Mouse (Mus musculus) forebrain, embryonic 14.5 days (tissue): ENCODE measurements at regions not wholly inside any gene's neighbourhood (a gene's known extent, or its start where the extent isn't known, plus 50 kb on each side); places are given as distances from the start of the nearest gene placed in this dataset.

Experiments
- ATAC-seq: fragments of 200-750 bp; cut with Nextera tagmentation; 2 replicates; pipeline ENCODE4 v1.8.0; 2017; ENCODE audit warnings: mild to moderate bottlenecking, moderate library complexity
- DNase-seq: peaks from one replicate; pipeline ENCODE4 v3.0.0-alpha.2; 2015; ENCODE audit warnings: low spot score
- H3K27ac ChIP-seq: fragments of 300-500 bp; sonication (generic); 2 replicates; pipeline ENCODE4 v1.5.1; 2014; ENCODE audit warnings: low read depth, mild to moderate bottlenecking, control low read depth, low read length, moderate library complexity
- H3K27me3 ChIP-seq: fragments of 300-500 bp; sonication (generic); replicated peaks from 2 replicates; pipeline ENCODE4 v1.6.1; 2014; ENCODE audit warnings: low read length, control low read depth, mixed read lengths; ENCODE audit not compliant: control insufficient read depth, insufficient read depth
- H3K36me3 ChIP-seq: fragments of 300-500 bp; sonication (generic); 2 replicates; pipeline ENCODE4 v1.6.1; 2014; ENCODE audit warnings: low read length, control low read depth; ENCODE audit not compliant: control insufficient read depth, insufficient read depth
- H3K4me1 ChIP-seq: fragments of 300-500 bp; sonication (generic); 2 replicates; pipeline ENCODE4 v1.6.1; 2014; ENCODE audit warnings: antibody characterized with exemption, low read length, control low read depth; ENCODE audit not compliant: control insufficient read depth, insufficient read depth
- H3K4me2 ChIP-seq: fragments of 300-500 bp; sonication (generic); 2 replicates; pipeline ENCODE4 v1.6.1; 2014; ENCODE audit warnings: mild to moderate bottlenecking, control low read depth, low read length
- H3K4me3 ChIP-seq: fragments of 300-500 bp; sonication (generic); 2 replicates; pipeline ENCODE4 v1.5.1; 2014; ENCODE audit warnings: low read depth, low read length, control low read depth
- H3K9ac ChIP-seq: fragments of 300-500 bp; sonication (generic); 2 replicates; pipeline ENCODE4 v1.6.1; 2014; ENCODE audit warnings: mild to moderate bottlenecking, low read length, control low read depth, moderate library complexity
- H3K9me3 ChIP-seq: fragments of 300-500 bp; sonication (generic); replicated peaks from 2 replicates; pipeline ENCODE4 v1.6.1; 2016; ENCODE audit warnings: low read length, control low read depth, mixed read lengths; ENCODE audit not compliant: control insufficient read depth
- WGBS: fragments of 180-500 bp; shearing (Covaris S2); extraction: QIAGEN DNeasy Blood & Tissue Kit; methylation state at CpG from one replicate; pipeline ENCODE4 v1.1.7; 2014; 5-methylcytosine and 5-hydroxymethylcytosine counted together

DNA sequence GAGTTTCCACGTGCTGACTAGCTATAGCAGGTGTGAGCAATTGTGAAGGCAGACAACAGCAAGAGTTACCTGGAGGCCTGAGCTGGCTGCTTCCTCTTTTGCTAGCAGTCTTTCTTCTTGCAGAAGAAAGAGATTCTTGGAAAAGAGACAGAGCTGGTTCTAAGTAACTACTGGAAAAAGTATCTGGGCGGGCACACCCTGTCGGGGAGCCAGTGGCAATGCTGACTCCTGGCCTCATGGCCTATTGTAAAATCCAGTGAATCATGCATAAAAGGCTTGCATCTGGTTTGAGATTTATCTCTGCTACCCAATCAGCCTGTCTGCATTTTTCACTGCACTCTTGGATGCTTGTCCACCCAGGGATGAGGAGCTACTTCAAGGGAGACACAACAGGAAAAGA is 372.2 kb downstream of the Fgf9 start:
- H3K27me3 ChIP-seq = no peaks in the 10 kb centered on the region
- H3K9ac ChIP-seq = no peak overlapping the region
- H3K4me3 ChIP-seq = no peak overlapping the region
- H3K9me3 ChIP-seq = no peaks in the 10 kb centered on the region
- WGBS = 94% methylated on average over 3 of the region's 3 CpGs
- no peak for ATAC-seq
- H3K36me3 ChIP-seq = no peaks in the 10 kb centered on the region
- H3K27ac ChIP-seq = no peak overlapping the region
- no peaks in the 10 kb centered on the region for H3K4me1 ChIP-seq
- DNase-seq = no peak
- no peak overlapping the region for H3K4me2 ChIP-seq

DNA sequence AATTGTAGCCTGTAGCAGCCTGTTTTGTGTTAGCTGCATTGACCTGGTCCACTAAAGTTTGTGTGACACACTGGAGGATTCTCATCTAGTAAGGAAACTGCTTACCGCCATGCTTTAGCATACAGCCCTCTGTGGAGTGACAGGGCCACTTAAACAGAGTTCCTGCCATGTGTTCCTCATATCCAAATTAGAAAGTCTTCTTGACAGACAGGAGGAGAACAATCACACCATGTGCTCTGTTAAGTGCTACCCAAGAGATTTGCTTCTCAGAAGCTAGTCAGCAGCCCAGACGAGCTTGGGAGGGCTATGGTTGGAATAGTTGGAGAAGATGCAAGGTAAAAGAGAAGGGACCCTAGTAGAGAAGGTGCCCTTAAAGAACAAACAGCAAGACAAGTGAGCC is 369.6 kb downstream of the Fgf9 start:
- no peak overlapping the region for H3K27ac ChIP-seq
- no peak overlapping the region for H3K4me2 ChIP-seq
- H3K36me3 ChIP-seq = no peaks in the 10 kb centered on the region
- no peak overlapping the region for H3K9ac ChIP-seq
- H3K9me3 ChIP-seq = no peaks in the 10 kb centered on the region
- ATAC-seq (no peak), DNase-seq (no peak)
- no peaks in the 10 kb centered on the region for H3K27me3 ChIP-seq
- no peak overlapping the region for H3K4me3 ChIP-seq
- no peaks in the 10 kb centered on the region for H3K4me1 ChIP-seq
- 87% methylated on average over 2 of the region's 2 CpGs for WGBS

DNA sequence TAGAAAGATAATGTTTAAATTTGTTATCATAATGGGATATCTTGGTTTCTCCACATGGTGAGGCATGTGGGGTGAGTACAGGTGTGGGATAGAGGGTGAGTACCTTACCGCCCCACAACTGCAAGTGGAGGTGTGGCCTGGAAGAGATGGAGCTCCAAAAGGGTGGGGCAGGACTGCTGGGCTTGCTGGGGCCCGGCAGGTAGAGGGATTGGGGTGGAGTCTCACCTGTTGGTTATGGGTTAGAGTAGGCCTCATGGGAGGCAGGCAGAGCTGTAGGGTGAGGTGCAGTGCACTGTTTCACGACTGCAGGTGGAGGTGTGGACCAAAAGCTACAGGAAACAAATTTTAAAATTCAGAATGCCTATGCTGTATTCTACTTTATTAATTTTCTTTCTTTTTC is 365.7 kb downstream of the Fgf9 start:
- Histone ChIP-seq H3K27ac (no peak overlapping the region), H3K9ac (no peak overlapping the region), H3K4me1 (no peaks in the 10 kb centered on the region), H3K9me3 (no peaks in the 10 kb centered on the region), H3K4me2 (no peak overlapping the region), H3K27me3 (no peaks in the 10 kb centered on the region), H3K4me3 (no peak overlapping the region), H3K36me3 (no peaks in the 10 kb centered on the region)
- no peak for DNase-seq
- 75% methylated on average over 3 of the region's 3 CpGs for WGBS
- no peak for ATAC-seq

DNA sequence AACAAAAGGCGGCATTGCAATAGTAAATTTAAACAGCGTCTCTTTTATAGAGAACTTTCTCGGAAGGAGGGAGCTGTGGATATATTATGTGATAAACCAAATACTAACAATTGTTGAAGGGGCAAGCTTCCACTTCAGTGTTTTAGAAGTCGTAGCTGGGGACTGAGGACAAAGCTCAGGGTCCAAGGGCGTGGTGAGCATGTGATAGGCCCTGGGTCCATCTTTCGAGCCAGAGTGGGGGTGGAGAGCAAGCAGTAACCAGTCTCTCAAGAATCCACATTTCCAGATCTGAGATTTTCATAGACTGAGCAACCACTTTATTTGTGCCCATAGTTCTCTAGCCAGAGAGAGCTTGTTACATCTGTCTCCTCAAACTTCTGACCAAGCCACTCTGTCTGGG is 356.1 kb downstream of the Fgf9 start:
- Histone ChIP-seq H3K4me1 (no peaks in the 10 kb centered on the region), H3K4me2 (no peak overlapping the region), H3K9ac (no peak overlapping the region), H3K9me3 (no peaks in the 10 kb centered on the region), H3K27ac (no peak overlapping the region), H3K4me3 (no peak overlapping the region), H3K27me3 (no peaks in the 10 kb centered on the region), H3K36me3 (no peaks in the 10 kb centered on the region)
- ATAC-seq = no peak
- no peak for DNase-seq
- 83% methylated on average over 6 of the region's 6 CpGs for WGBS

DNA sequence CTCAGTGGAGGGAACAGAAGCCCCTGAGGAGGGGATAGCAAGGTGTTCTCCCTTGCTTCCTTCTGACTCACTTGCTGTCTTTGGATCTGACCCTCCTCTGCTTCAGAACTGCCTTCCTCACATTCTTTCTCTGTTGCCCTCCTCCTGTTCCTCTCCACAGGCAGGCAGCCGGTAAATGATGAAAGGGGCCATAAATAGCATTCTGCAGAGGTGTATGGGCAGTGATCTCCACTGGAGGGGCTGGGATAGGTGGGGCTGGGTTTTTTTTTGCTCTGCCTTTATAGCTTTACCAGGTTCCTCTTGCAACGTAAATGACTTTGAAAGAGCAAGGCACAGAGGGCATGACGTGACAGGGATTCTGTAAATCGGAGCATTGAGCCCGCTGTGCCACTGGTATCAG is 351.6 kb downstream of the Fgf9 start:
- DNase-seq (no peak), ATAC-seq (no peak)
- Histone ChIP-seq H3K9ac (no peak overlapping the region), H3K27me3 (no peaks in the 10 kb centered on the region), H3K36me3 (no peaks in the 10 kb centered on the region), H3K4me1 (no peaks in the 10 kb centered on the region), H3K27ac (no peak overlapping the region), H3K9me3 (no peaks in the 10 kb centered on the region), H3K4me2 (no peak overlapping the region), H3K4me3 (no peak overlapping the region)
- WGBS = 73% methylated on average over 5 of the region's 5 CpGs

DNA sequence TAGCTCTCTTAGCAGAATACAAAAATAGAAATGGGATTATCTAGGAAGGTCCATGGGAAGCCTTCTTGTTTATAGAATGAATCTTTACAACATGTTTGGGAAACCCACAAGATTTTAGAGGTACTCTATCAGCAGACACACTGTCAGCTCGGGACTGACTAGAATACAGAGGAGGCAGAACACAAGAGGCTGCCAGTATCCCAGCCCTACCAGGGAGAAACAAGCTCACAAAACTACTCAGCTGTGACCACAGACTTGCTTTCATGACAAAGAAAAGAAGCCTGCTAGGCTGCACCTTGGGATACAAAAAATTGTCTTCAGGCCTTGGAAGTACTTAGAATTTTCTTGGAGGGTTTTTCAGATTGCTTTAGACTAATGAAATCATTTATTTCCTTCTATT is 347.2 kb downstream of the Fgf9 start:
- Histone ChIP-seq H3K36me3 (no peaks in the 10 kb centered on the region), H3K27me3 (no peaks in the 10 kb centered on the region), H3K4me2 (no peak overlapping the region), H3K9ac (no peak overlapping the region), H3K9me3 (no peaks in the 10 kb centered on the region), H3K4me3 (no peak overlapping the region), H3K27ac (no peak overlapping the region), H3K4me1 (no peaks in the 10 kb centered on the region)
- ATAC-seq = no peak
- no peak for DNase-seq
- WGBS = 16% methylated on average over 1 of the region's 1 CpGs

DNA sequence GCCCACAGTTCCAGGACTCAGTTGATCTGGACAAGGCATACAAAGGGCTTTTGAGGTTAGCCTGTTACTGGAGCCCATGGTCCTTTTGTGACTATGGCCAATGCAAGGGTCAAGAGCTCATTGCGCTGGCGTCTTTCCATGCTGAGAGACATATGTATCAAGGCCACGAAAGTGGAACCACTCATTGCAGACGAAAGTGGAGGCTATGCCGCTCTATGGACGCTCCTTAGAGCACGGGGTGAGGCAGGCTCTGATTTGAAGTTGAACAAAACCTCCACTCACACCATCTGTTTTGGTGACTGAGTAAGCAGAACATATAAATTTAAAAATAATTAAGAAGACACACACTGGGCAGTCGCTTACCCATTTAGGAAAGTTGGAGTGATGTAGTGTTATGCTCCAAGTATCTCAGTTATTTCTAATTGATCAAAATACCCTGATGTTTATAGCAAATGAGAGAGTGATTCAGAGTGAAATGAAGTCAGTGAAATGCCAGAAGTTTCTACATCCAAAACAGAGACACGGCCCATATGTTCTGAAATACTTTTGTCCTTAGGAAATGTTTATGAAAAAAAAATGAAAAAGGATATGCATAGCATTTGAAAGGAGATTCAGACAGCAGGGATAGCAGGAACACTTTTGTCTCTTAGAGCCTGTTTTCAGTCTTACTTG is 321.8 kb downstream of the Fgf9 start:
- DNase-seq (no peak), ATAC-seq (no peak)
- no peaks in the 10 kb centered on the region for H3K27me3 ChIP-seq
- no peak overlapping the region for H3K4me2 ChIP-seq
- WGBS = 93% methylated on average over 9 of the region's 9 CpGs
- H3K4me1 ChIP-seq = no peaks in the 10 kb centered on the region
- no peak overlapping the region for H3K4me3 ChIP-seq
- no peak overlapping the region for H3K27ac ChIP-seq
- no peaks in the 10 kb centered on the region for H3K36me3 ChIP-seq
- no peaks in the 10 kb centered on the region for H3K9me3 ChIP-seq
- no peak overlapping the region for H3K9ac ChIP-seq

DNA sequence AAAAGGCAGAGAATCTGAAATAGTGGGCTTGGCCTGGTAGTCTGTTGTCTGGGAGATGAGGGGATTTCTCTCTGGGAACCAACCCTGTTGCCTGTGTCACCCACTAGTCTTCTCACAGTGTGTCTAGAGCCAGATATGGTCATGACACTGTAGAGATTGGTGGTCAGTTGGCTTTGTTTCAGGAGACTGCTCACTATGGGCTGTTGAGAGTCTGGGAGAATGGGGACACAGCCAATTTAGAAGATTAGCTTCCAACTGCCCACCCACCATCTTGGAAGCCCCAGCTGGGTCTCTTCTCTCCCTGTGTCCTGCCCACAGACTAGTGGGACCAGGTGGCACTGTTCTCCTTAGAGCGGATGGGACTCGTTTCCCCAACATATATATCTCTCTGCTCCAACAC is 320.4 kb downstream of the Fgf9 start:
- 100% methylated on average over 2 of the region's 2 CpGs for WGBS
- Histone ChIP-seq H3K9me3 (no peaks in the 10 kb centered on the region), H3K36me3 (no peaks in the 10 kb centered on the region), H3K9ac (no peak overlapping the region), H3K4me1 (no peaks in the 10 kb centered on the region), H3K27me3 (no peaks in the 10 kb centered on the region), H3K27ac (no peak overlapping the region), H3K4me2 (no peak overlapping the region), H3K4me3 (no peak overlapping the region)
- ATAC-seq = no peak
- no peak for DNase-seq

DNA sequence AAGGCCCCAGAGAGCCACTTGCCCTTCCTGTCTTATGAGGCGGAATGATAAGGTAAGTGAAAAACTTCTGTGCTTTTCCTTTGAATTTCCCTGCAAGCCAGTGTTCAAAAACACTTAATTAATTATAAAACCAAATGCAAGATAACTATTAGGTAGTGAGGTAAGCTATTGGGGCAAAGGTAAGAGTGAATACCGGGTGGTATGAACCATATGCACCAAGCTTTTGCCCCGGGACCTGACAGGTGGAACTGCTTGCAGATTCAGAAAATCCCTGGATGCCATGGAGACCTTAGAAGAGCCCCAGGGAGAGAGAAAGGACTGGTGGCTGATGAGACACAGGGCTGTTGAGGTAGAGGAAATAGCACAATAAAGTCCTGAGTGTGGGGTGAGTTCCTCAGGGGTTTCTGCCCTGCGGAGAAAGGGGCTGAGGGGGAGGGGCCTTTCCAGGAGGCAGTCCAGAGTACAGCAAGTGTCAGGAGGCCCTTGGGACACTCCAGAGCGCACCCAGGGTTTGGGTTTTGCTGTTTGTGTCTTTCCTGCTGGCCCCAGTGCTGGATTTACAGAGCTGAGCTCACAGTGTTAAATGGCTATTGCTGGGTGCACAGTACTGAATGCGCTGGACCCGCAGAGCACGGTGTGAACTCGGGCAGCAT is 317.1 kb downstream of the Fgf9 start:
- Histone ChIP-seq H3K27ac (no peak overlapping the region), H3K36me3 (no peaks in the 10 kb centered on the region), H3K9me3 (no peaks in the 10 kb centered on the region), H3K9ac (no peak overlapping the region), H3K4me1 (no peaks in the 10 kb centered on the region), H3K4me2 (no peak overlapping the region), H3K27me3 (no peaks in the 10 kb centered on the region), H3K4me3 (no peak overlapping the region)
- ATAC-seq = no peak
- DNase-seq = no peak
- WGBS = 66% methylated on average over 9 of the region's 9 CpGs
